Mouse (Mus musculus) gastrocnemius, postnatal 25 days (tissue): ENCODE results near the gene Ccm2. TPM values are rescaled to one million over a fixed set of nuclear protein-coding genes. Genes with fewer than 3 reads are reported as not detected.
"Not testable (repeated sequence)": the region's sequence is repeated elsewhere in the genome, so short reads cannot be mapped to it uniquely, and the experiment has no call there.

Experiments used
- DNase-seq: peaks from one replicate; pipeline ENCODE4 v3.0.0; 2022
- long read RNA-seq, 2 experiments: library from polyadenylated mRNA; stranded (forward); transcript quantifications; one replicate each; pipeline ENCODE4 v2.0.0; 2021
- total RNA-seq, 2 experiments: library from RNA; stranded (reverse); gene quantifications; 1 replicate in 1 of 2; 2 replicates in 1 of 2; pipeline ENCODE4 v1.2.3; 2021

Ccm2 gene
- total RNA-seq: 10 to 100 TPM; 20.1 to 20.8 TPM
- long read RNA-seq, experiment 1, transcript Ccm2-201 (10 exons, 1,858 nt): major isoform, 27 of 44 reads
- long read RNA-seq, experiment 1, partial matches to known transcripts: 5 of 44 reads
- long read RNA-seq, experiment 1, other reads (novel, unspliced or antisense): 12 of 44 reads
- long read RNA-seq, experiment 2, transcript Ccm2-201 (10 exons, 1,858 nt): major isoform, 23 of 37 reads
- long read RNA-seq, experiment 2, partial matches to known transcripts: 3 of 37 reads
- long read RNA-seq, experiment 2, other reads (novel, unspliced or antisense): 11 of 37 reads

DNA sequence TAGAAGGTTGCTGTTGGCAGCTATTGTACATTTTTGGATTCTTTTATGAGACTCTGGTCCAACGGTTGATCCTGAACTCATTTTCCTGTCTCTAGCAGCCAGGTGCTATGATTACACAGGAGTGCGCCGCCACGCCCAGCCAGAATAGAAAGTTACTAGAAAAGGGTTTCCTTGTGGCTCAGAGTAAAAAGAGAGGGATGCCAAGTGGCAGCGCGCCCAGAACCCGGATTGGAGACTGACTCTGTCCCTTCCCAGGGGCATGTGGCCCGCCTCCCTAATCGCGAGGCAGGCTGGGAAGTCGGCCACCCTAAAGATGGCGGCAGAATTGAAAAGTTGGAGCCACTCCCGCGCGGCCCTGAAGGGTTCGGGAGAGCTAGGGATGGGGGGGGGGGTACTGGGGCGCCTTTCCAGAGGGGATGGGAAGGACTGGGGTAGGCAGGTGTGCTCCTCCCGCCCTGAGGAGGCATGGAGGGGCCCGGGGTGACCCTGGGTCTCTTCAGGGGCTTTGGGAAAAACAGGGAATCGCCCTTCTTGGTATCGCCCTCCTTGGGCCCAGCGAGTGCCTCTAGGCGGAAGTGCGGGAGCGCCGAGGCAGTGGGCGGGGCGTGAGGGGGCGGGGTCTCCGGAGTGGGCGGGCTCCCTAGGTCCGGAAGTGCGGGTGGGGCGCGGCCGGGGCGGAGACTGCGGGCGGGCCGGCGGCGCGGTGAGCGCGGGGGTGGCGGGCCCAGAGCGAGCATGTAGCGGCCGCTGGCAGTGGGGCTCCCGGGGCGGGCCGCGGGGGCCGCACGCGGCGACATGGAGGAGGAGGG is at the start of gene Ccm2:
Gene Ccm2, plus strand, starts transcription at position 683 of the 809 bp plus-strand sequence.
- DNase-seq: peak; percentile 94

DNA sequence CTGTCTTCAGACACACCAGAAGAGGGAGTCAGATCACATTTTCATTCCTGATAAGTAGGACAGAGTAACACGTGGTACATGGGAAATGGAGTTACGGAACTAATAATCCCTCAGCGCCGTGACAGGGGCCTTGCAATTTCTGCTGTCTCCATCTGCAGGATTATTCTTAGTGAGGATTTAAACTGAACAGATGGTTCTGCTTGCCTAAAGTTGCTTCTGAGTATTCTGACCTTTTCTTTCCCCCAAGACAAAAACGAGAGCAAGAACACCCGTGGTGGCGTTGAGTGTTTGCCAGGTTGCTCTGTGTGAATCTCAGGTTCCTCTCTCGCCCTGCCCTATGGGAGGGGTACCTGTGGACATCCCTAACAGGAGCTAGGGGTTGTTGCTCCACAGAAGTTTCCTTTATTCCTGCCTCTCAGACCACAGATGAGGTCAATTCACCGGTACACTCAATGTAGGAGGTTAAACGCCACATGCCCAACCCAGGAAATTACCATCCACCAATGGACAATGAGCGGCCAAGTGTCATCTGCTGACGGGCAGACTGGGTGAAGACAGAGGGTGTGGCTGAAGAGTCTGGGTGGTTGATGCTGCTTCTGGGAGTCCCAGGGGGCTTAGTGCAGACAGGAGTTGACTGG is 49.3 kb upstream of the Ccm2 start:
- no peak for DNase-seq

DNA sequence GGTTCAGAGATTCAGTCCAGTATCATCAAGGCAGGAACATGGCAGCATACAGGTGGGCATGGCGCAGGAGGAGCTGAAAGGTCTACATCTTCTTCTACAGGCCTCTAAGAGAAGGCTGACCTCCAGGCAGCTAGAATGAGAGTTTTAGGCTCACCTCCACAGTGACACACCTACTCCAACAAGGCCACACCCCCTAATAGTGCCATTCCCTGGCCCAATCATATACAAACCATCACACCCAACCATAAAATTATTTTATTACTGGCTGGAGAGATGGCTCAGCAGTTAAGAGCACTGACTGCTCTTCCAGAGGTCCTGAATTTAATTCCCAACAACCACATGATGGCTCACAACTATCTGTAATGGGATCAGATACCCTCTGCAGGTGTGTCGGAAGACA is 44.2 kb upstream of the Ccm2 start:
- no peak for DNase-seq

DNA sequence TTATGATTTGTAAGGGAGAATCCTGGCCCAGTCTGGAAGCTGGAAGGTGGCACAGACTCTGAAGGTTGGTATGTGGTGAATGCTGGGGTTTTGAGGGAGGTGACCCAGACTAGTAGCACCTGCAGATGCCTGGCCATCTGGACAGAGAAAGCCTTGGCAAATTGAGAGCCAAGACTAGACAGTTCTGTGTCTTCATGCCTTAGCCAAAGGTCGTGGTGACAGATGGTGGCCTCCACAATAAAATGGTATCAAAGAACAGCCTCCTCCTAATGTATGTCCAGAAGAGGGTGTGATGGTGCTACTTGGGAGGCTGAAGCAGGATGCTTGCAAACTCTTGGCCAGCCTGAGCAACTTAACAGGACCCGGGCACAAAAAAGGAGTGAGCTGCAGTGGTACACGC is 42.5 kb upstream of the Ccm2 start:
- DNase-seq: no peak

DNA sequence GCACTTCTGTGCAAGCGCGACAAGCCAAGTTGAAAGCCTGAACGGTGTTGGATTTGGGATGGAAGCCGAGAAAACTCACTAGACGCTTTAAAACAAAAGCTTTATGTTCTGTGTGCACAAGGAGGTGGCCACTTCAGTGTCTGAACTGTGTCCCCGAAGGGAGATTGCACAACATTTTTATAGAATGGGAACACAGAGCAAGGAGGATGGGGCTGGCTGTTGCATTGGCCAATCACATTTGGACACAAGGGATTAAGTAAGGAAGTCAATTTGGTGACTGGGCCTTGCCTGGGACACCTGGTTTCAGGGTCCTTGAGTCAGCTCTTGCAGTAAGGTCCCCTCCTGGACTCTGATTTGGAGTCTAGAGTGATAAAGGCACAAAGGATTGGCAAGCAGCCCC is 42.0 kb upstream of the Ccm2 start:
- DNase-seq: no peak

DNA sequence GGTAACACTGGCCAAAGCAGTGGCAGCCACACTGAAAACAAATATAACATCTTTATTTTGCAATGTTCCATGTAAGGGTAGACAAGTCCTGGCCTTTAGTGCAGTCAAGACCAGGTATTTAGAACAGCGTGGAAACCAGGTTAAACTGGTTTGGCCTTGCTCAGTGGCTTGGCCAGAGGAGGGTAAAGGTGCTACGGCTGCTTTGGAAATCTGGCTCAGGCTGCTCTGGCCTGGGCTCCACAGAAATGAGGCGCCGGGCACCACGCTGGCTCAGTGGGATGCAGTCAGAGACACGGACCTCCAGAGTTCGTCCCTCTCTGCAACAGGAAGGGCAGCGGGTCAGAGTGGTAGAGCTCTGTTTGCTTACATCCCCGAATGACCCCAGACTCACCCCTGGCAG is 40.2 kb upstream of the Ccm2 start:
- DNase-seq: no peak

DNA sequence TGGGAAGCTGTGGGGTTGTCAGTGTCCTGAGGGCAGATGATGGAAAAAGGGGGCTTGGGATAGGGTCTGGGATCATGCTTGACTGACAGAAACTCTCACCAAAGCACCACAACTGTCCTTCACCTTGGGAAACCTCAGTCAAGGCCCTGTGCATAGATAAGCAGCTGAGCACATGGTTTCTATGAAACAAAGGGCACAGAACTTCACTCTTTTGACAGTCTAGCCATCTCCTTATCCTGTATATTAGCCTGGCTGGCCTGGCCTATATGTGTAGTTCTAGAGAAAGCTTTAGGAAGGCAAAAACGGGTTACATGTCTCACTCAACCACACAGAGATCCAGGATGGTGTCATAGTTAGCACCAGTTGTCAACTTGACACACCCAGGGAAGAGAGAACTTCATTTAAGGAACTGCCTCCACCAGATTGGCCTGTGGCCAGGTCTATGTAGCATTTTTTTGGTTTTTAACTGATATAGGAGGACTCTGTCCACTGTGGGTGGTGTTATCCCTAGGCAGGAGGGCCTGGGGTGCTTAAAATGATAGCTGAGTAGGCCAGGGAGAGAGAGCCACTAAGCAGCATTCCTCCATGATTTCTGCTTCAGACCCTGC is 38.3 kb upstream of the Ccm2 start:
- DNase-seq: no peak

DNA sequence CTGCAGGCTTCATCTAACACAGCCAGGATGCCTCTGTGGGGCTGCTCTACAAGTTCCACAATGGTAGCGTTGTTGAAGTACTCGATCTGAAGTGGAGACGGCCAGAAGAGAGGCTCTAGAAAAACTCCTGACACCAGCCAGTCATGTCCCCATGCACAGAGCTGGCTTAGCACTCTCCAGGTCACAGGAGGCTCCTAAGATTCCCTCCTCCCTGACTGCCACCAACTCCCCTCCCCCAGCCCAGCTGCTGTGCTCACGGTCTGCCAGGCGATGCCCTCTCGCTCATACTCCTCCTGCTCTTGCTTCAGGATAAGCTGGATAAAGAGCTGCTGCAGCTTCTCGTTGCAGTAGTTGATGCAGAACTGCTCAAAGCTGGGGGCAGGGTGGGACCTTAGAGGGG is 31.9 kb upstream of the Ccm2 start:
- peak; percentile 29 for DNase-seq

DNA sequence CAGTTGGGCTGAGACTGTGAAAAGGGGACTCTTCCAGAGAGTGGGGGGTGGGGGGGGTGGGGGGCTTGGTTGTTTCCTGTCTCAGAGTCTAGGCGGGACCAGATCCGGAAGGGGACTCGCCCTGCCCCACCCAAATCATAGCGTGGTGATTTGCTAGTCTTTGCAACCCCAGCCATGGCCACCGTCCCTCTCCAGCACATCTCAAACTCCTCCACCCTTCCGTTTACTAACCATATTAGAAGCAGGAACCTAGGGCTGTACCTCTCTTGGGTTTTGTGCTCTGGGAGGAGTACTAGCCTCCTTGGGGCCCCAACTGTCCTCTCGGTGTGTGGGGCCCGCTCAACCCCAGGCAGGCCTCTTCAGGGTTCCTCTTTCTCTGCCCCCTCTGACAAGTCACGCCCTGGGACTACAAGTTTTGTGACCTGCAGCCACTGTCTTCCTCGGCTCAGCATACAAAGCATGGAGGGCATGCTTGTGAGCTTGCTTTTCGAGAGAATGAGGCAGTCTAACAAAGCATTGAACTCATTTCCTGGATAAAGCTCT is 27.1 kb upstream of the Ccm2 start:
- no peak for DNase-seq

DNA sequence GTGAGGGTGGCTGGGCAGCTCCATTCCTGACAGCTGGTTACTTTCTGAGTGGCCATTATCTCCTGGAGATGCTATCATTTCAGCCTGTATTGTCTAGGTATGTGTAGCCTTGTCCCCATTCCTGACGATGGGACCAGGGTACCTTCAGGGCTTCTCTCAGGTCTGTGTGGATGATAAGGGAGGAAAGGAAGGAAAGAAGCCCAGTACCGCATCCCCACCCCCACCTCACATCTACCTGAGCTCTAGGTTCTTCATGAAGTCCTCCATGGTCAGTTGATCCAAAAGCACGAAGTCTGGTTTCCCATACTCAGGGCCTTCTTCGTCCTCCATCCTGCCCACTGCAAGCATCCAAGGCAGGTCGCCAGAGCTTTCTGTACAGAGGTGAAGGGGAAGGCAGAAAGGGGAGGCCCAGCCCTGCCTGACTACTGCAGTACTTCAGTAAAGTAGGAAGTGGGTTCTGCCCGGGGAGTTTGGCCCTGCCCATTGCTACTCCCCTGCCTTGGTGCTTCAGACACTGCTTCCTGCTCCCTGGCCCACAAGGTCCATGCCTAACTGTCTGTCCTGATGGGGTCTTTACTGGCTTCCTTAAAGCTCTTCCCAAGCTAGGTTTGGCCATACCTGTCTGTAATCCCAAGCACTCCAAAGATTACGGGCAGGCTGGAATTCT is 26.0 kb upstream of the Ccm2 start, which contains the start of gene Myo1g:
Gene Myo1g, minus strand, starts transcription at position 459 of the 667 bp plus-strand sequence.
- no peak for DNase-seq

DNA sequence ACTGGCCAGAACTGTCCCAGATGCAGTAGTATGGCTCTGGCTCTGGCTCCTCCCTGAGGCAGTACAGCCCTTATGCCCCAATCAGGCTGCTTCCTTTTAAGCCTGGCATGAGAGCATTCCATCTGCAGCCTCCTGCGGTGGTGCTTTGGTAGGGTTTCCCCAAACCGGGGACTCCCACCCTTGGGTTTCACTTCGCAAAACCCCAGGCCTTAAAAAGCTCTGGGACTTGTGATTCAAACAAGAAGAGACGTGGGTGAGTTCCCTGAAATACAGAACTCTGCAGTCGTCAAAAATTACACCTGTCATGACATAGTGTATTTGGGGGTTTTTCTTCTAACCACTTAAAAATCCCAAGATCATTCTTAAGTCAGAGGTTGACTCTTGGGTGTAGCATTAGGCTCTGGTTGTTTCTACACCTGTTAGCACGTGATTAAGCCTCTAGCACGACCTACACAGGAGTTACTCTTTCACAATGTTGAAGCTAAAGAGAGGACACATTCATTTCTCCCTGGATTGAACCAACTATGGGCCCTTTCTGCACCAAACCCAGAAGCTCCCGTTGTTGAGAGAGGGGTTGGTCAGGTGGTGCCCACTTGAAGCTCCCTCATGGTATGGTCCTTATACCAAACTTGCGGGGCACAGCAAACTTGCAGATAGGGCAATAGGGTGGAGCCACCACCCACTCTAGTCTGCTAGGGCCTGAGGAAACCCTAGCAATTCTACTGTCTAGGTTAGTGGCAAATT is 23.7 kb upstream of the Ccm2 start:
- no peak for DNase-seq

DNA sequence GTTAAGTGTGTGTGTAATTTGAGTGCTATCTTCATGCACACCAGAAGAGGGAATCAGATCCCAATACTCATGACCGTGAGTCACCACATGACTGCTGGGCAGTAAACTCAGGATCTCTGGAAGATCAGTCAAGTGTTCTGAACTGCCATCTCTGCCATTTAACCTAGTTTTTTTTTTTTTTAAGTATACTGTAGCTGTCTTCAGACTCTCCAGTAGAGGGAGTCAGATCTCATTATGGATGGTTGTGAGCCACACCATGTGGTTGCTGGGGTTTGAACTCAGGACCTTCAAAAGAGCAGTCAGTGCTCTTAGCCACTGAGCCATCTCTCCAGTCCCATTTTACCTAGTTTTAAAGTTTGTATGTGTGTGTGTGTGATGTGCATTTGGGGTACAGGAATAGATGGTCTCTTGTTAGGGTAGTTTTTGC is 23.0 kb upstream of the Ccm2 start:
- DNase-seq: no peak

DNA sequence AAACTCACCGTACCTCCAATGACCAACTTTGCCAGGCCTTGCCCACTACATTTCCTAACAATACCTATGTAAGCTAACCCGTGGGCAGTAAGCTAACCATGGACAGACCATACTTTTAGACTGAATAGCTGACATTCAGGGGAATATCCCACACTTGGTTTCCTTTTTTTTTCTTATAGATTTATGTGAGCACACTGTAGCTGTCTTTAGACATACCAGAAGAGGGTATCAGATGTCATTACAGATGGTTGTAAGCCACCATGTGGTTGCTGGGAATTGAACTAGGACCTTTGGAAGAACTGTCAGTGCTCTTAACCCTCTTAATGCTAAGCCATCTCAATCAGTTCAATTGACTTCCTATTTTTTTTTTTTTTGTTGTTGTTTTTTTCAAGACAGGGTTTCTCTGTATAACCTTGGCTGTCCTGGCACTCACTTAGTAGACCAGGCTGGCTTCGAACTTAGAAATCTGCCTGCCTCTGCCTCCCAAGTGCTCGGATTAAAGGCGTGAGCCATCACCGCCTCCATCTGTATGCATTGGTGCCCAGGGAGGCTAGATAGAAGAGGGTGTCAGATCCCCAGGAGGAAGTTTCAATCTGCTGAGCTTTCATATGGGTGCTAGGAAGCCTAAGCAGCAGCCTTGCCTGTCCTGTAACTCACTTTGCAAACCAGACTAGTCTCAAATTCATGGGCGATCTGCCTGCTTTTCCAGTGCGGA is 22.4 kb upstream of the Ccm2 start:
- DNase-seq: no peak

DNA sequence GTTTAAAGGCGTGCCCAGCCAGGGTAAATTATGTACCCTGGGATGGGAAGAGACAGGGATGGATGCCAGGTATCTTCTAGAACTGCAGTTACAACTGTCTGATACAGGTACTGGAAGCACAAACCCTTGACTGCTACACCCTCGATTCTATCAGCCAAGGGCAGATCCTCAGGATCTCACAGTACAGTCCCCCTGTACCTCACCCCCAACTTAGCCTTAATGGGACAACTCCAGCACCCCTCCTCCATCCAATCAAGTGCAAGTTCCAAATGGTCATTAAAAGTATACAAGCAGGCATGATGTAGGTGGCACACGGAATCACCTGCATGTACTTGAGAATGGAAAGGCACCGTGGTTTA is 21.8 kb upstream of the Ccm2 start:
- DNase-seq: no peak

DNA sequence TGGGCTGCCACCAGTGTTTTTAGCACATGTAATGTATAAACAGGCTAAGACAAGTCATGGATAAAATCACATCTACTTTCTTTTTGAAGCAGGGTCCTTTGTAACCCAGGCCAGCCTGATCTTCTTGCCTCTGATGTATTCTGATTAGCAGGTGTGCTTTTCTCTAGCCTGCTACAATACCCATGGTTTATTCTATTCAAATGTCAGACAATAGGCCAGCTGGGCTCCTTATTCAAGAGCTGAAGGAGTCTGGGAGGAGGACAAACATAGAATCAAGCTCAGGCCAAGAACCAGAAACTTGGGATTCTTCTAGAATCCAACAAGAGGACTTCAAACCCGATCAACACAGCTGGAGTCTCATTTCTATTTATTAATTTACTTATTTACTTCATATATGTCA is 21.4 kb upstream of the Ccm2 start:
- no peak for DNase-seq

DNA sequence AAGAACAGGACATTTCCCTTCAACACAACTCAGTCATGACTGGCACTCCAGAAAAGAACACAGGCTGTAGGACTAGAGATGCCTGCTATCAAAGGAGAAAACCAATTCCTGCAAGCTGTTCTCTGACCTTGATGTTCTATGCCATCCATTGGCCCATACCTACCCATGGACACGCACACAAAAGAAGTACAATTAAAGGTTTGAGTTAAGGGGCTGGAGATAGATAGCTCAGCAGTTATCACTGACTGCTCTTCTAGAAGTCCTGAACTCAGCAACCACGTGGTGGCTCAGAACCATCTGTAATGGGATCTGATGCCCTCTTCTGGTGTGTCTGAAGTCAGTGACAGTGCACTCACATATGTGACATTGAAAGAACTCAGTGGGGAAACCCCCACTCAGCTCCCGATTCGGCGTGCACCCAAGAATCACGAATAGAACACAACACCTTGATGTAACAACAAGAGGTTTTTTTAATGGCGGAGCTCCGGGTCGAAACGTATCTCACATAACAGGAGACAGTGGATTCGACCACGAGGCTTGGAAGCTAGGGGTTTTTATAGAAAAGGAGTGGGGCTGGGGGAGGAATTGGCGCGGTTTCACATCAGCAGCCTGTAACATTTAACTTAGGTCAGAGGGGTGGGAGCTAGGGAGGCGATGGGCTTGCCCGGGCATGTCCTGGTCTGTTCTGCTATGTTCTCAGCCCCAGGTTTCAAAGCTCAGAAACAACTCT is 20.0 kb upstream of the Ccm2 start:
- not testable (repeated sequence) for DNase-seq

DNA sequence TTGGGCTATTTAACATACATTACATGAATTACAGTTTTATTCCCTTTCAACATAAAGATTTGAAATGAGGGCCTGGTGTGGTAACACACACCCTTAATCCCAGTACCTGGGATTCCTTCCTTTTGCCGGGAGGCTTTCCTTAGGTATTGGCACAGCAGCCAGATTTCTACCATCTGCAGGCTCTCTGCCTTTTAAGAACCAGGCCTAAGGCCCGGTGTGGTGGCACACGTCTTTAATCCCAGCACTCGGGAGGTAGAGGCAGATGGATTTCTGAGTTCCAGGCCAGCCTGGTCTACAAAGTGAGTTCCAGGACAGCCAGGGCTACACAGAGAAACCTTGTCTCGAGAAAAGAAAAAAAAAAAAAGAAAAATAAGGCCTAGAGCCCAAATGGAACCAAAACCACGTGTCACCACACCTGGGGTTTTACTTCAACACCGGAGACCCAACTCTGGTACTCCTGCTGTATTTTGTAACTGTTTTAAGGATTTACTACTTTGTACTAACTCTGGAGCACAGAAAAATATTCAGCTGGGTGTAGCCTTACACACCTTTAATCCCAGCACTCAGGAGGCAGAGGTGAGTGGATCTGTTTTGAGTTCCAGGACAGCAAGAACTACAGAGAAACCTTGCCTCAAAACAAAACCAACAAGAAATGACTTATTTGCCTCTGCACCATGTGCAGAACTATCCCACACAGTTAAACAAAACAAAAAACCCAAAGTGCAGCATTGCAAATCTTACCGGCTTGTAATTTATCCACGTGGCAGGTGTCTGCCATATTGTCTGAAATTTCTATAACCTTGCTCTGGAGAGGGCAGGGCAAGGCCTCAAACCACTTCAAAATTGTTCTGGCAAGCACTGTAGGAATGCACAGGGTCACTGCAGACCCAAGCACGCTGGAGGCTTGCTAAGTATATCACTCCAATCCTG is 19.2 kb upstream of the Ccm2 start:
- DNase-seq: no peak

DNA sequence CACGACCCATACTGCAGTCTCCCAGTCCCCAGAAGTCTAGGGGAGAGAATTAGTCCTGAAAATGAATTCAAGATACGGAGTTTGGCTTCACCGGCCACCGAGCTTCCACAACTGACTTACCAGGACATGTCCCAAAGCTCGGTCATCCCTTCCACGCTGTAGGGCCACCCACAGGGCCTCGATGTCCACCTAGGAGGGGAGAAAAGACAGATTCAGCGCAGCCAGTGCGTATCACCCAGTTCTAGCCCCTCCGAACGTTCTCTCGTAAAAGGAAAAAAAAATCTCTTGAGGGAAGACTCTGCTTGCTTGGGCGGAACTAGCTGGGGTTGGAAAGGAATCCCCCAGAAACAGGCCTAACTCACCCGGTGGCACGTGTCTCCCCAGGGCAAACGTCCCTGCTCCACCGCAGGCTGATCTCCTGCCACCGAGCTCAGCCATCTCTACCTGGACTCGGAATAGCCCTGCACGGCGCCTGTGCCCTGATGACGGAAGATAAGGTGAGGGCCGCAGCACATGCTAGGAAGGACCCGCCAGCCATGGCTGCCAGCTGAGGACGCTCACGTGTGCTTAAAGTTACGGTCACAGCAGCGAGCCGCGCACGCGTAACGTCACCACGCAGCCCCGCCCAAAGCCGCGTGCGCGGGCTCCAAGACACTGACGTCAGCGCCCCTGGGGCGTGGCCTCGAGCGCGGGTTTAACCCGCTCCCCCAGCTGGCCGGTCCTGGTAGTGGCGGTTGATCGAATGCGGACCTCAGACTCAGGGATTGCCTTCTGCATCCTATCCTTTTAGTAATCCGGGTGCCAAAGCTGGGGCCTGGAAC is 18.3 kb upstream of the Ccm2 start:
- DNase-seq: peak; percentile 94
